Mouse (Mus musculus) neural tube, embryonic 14.5 days (tissue): ENCODE results near the gene Angptl7. TPM values are rescaled to one million over a fixed set of nuclear protein-coding genes. Genes with fewer than 3 reads are reported as not detected.

ENCODE experiments used
- ATAC-seq: fragments of 200-750 bp; cut with Nextera tagmentation; 2 replicates; pipeline ENCODE4 v1.8.0; 2017; ENCODE audit warnings: low read depth, mild to moderate bottlenecking, moderate TSS enrichment, moderate library complexity
- H3K27ac ChIP-seq: fragments of 300-500 bp; sonication (generic); 2 replicates; pipeline ENCODE4 v1.5.1; 2014; ENCODE audit warnings: low read depth, mild to moderate bottlenecking, control low read depth, low read length, moderate library complexity, mixed read lengths
- H3K27me3 ChIP-seq: fragments of 300-500 bp; sonication (generic); 2 replicates; pipeline ENCODE4 v1.6.1; 2014; ENCODE audit warnings: low read length; ENCODE audit not compliant: control insufficient read depth, insufficient read depth
- H3K36me3 ChIP-seq: fragments of 300-500 bp; sonication (generic); 2 replicates; pipeline ENCODE4 v1.6.1; 2014; ENCODE audit warnings: low read length, mixed read lengths; ENCODE audit not compliant: control insufficient read depth, insufficient read depth
- H3K4me1 ChIP-seq: fragments of 300-500 bp; sonication (generic); 2 replicates; pipeline ENCODE4 v1.6.1; 2014; ENCODE audit warnings: low read length; ENCODE audit not compliant: control insufficient read depth, insufficient read depth
- H3K4me2 ChIP-seq: fragments of 300-500 bp; sonication (generic); 2 replicates; pipeline ENCODE4 v1.6.1; 2014; ENCODE audit warnings: mild to moderate bottlenecking, low read depth, low read length, control low read depth
- H3K4me3 ChIP-seq: fragments of 300-500 bp; sonication (generic); 2 replicates; pipeline ENCODE4 v1.5.1; 2014; ENCODE audit warnings: low read depth, low read length, control low read depth, mixed read lengths
- H3K9ac ChIP-seq: fragments of 300-500 bp; sonication (generic); replicated peaks from 2 replicates; pipeline ENCODE4 v1.6.1; 2014; ENCODE audit warnings: low read depth, mild to moderate bottlenecking, control low read depth, low read length, mixed read lengths
- H3K9me3 ChIP-seq: fragments of 300-500 bp; sonication (generic); 2 replicates; pipeline ENCODE4 v1.6.1; 2016; ENCODE audit warnings: low read length; ENCODE audit not compliant: control insufficient read depth
- WGBS: fragments of 180-500 bp; shearing (Covaris S2); extraction: QIAGEN DNeasy Blood & Tissue Kit; methylation state at CpG from one replicate; pipeline ENCODE4 v1.1.7; 2014; 5-methylcytosine and 5-hydroxymethylcytosine counted together
- polyA plus RNA-seq: library from polyadenylated mRNA; unstranded; fragments of >200 nt; fragmentation: Nextera tagmentation; extraction: Ambion mirVana; gene quantifications from 2 replicates; pipeline ENCODE4 v1.2.1, GENCODE M21; 2014

The Angptl7 gene
- polyA plus RNA-seq, 1 experiment from 2014 or later = 0.24 TPM

GRCm38 (mm10) chr4:148523538-148523937, 23.3 kb upstream of the Angptl7 start:
- Histone ChIP-seq H3K9ac (no peak overlapping the region), H3K27me3 (no peaks in the 10 kb centered on the region), H3K27ac (no peak overlapping the region), H3K4me3 (no peak overlapping the region), H3K9me3 (no peaks in the 10 kb centered on the region), H3K4me1 (no peaks in the 10 kb centered on the region), H3K36me3 (peaks cover 57% of the 10 kb centered on the region), H3K4me2 (no peak overlapping the region)
- peak; percentile 14; the same call in 1 of the 2 replicates for ATAC-seq
- WGBS = 59% methylated on average over 7 of the region's 7 CpGs

- Histone ChIP-seq H3K9me3 (no peaks in the 10 kb centered on the region), H3K27me3 (no peaks in the 10 kb centered on the region), H3K4me2 (no peak overlapping the region), H3K4me1 (no peaks in the 10 kb centered on the region), H3K36me3 (peaks cover 33% of the 10 kb centered on the region), H3K4me3 (no peak overlapping the region), H3K9ac (no peak overlapping the region), H3K27ac (peak overlapping the region; percentile 48; the same call in 1 of the 2 replicates)
- ATAC-seq = no peak
- 28% methylated on average over 5 of the region's 5 CpGs for WGBS
These were observed 18.1 kb upstream of the Angptl7 start for GRCm38 (mm10) chr4:148518235-148518795.

- no peak overlapping the region for H3K4me2 ChIP-seq
- no peak overlapping the region for H3K4me3 ChIP-seq
- H3K27me3 ChIP-seq = no peaks in the 10 kb centered on the region
- H3K9me3 ChIP-seq = no peaks in the 10 kb centered on the region
- 54% methylated on average over 4 of the region's 4 CpGs for WGBS
- H3K9ac ChIP-seq = no peak overlapping the region
- H3K36me3 ChIP-seq = peaks cover 31% of the 10 kb centered on the region
- H3K4me1 ChIP-seq = no peaks in the 10 kb centered on the region
- no peak for ATAC-seq
- H3K27ac ChIP-seq = peak overlapping the region; percentile 48; the same call in 1 of the 2 replicates
These were observed 17.5 kb upstream of the Angptl7 start for GRCm38 (mm10) chr4:148517809-148518208.

GRCm38 (mm10) chr4:148515313-148515712, 15.1 kb upstream of the Angptl7 start:
- no peak overlapping the region for H3K9ac ChIP-seq
- no peaks in the 10 kb centered on the region for H3K4me1 ChIP-seq
- H3K9me3 ChIP-seq = no peaks in the 10 kb centered on the region
- peaks cover 23% of the 10 kb centered on the region for H3K36me3 ChIP-seq
- no peak overlapping the region for H3K4me3 ChIP-seq
- no peak overlapping the region for H3K4me2 ChIP-seq
- WGBS = 92% methylated on average over 2 of the region's 2 CpGs
- ATAC-seq = no peak
- no peaks in the 10 kb centered on the region for H3K27me3 ChIP-seq
- no peak overlapping the region for H3K27ac ChIP-seq

- Histone ChIP-seq H3K4me3 (no peak overlapping the region), H3K9me3 (no peaks in the 10 kb centered on the region), H3K9ac (no peak overlapping the region), H3K36me3 (peaks cover 23% of the 10 kb centered on the region), H3K27ac (0 out of 2 replicates have a peak overlapping the region, but pooled peaks have one; percentile 35), H3K4me1 (no peaks in the 10 kb centered on the region), H3K27me3 (no peaks in the 10 kb centered on the region), H3K4me2 (no peak overlapping the region)
- whole genome bisulfite sequencing = 54% methylated on average over 6 of the region's 6 CpGs
- ATAC-seq = peak; percentile 46; the same call in 1 of the 2 replicates
These were observed 12.8 kb upstream of the Angptl7 start for GRCm38 (mm10) chr4:148513021-148513559.

GRCm38 (mm10) chr4:148511334-148511733, 11.1 kb upstream of the Angptl7 start:
- Histone ChIP-seq H3K9me3 (no peaks in the 10 kb centered on the region), H3K27ac (no peak overlapping the region), H3K4me3 (no peak overlapping the region), H3K36me3 (peaks cover 15% of the 10 kb centered on the region), H3K27me3 (no peaks in the 10 kb centered on the region), H3K9ac (no peak overlapping the region), H3K4me1 (no peaks in the 10 kb centered on the region), H3K4me2 (no peak overlapping the region)
- no peak for ATAC-seq
- WGBS = 95% methylated on average over 4 of the region's 4 CpGs

GRCm38 (mm10) chr4:148510691-148511090, 10.4 kb upstream of the Angptl7 start:
- Histone ChIP-seq H3K9ac (no peak overlapping the region), H3K4me1 (no peaks in the 10 kb centered on the region), H3K36me3 (peaks cover 14% of the 10 kb centered on the region), H3K4me2 (no peak overlapping the region), H3K9me3 (no peaks in the 10 kb centered on the region), H3K27me3 (no peaks in the 10 kb centered on the region), H3K4me3 (no peak overlapping the region), H3K27ac (no peak overlapping the region)
- no peak for ATAC-seq
- WGBS = 82% methylated on average over 4 of the region's 4 CpGs

GRCm38 (mm10) chr4:148509450-148510084, 9.3 kb upstream of the Angptl7 start:
- Histone ChIP-seq H3K27ac (no peak overlapping the region), H3K9me3 (no peaks in the 10 kb centered on the region), H3K27me3 (no peaks in the 10 kb centered on the region), H3K4me1 (peaks cover 3% of the 10 kb centered on the region; the same call in 1 of the 2 replicates), H3K9ac (no peak overlapping the region), H3K36me3 (peaks cover 8% of the 10 kb centered on the region), H3K4me3 (no peak overlapping the region), H3K4me2 (no peak overlapping the region)
- ATAC-seq = no peak
- 91% methylated on average over 8 of the region's 8 CpGs for WGBS
